Mouse (Mus musculus): ENCODE data around the gene Vmn2r100.

Vmn2r100 gene

GRCm38 (mm10) chr17:19504432-19504831, at the start of gene Vmn2r100:
TSS of gene Vmn2r100 (plus strand) at chr17:19504732.
- DNase-seq = no peak

GRCm38 (mm10) chr17:19482866-19483265, 21.7 kb upstream of the Vmn2r100 start:
- DNase-seq = no peak

DNA sequence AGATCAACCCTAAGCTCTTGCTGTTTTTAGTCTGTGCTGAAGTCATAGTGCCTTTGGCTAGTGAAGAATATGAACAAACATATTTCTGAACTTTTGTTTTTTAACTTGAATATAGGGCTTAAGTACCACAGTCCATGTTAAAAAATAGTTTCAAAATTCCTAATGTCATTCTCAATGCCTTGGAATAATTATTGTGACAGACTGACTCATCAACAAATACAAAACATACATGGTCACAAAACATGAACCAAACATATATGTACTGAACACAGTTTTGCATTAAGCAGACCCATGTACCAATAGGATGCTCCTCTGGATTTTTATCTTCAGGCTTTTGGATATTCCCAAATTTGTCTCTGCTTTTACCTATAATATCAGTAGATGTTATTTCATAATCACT, 72.4 kb downstream of the Vmn2r100 start, which contains the start of gene Vmn2r101:
Gene Vmn2r101, plus strand, starts transcription at position 301 of the 400 bp plus-strand sequence.
- no peak for DNase-seq

Measured in cerebellum, adult 9-11 months (tissue).